Mouse (Mus musculus): Measurements from ENCODE around the gene Flad1.

- TF ChIP-seq CTCF (IDR thresholded peaks at IDR 0.05; ENCODE audit: extremely low read depth, insufficient read length, insufficient replicate concordance, low read depth, low read length) = no peak
- no peak for TF ChIP-seq POLR2A (IDR thresholded peaks at IDR 0.05; ENCODE audit: low read depth, low read length)
Measured at GRCm38 (mm10) chr3:89361675-89362074, 50.0 kb downstream of the Flad1 start, which contains the start of gene Dcst2.

All from small intestine, adult 2 months (tissue).